Mouse (Mus musculus) right cerebral cortex, postnatal 4 days (tissue): ENCODE data around the gene Arih2.

ENCODE experiments used
- DNase-seq: peaks from one replicate; pipeline ENCODE4 v3.0.0-alpha.2; 2022

Gene Arih2

DNA sequence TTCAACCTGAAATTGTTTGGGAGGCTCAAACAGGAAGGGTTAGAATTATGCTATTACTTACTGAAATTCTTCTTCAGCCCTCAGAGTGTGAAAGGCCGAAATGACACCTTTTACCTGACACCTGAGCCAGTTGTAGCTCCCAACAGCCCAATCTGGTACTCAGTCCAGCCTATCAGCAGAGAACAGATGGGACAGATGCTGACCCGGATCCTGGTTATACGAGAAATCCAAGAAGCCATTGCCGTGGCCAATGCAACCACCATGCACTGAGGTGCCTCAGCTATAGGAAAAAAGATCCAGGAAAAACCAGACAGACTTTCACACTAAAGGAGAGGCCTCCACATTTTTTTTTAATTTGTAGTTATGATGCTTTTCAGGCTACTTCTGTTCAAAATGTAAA lies 90.0 kb downstream of the Arih2 start:
- DNase-seq = no peak
